Mouse (Mus musculus) hindbrain, embryonic 16.5 days (tissue): ENCODE results near the gene Hnf4a. TPM values are rescaled to one million over a fixed set of nuclear protein-coding genes. Genes with fewer than 3 reads are reported as not detected.
"Not testable (repeated sequence)": the region's sequence is repeated elsewhere in the genome, so short reads cannot be mapped to it uniquely, and the experiment has no call there.

Source experiments
- ATAC-seq: fragments of 200-750 bp; cut with Nextera tagmentation; 2 replicates; pipeline ENCODE4 v1.8.0; 2017; ENCODE audit warnings: moderate TSS enrichment, moderate library complexity
- H3K27ac ChIP-seq: fragments of 300-500 bp; sonication (generic); 2 replicates; pipeline ENCODE4 v1.5.1; 2014; ENCODE audit warnings: low read depth, mild to moderate bottlenecking, control low read depth, low read length, moderate library complexity
- H3K27me3 ChIP-seq: fragments of 300-500 bp; sonication (generic); replicated peaks from 2 replicates; pipeline ENCODE4 v1.6.1; 2014; ENCODE audit warnings: low read length; ENCODE audit not compliant: control insufficient read depth, insufficient read depth
- H3K36me3 ChIP-seq: fragments of 300-500 bp; sonication (generic); 2 replicates; pipeline ENCODE4 v1.6.1; 2014; ENCODE audit warnings: mild to moderate bottlenecking, low read length, moderate library complexity, mixed read lengths; ENCODE audit not compliant: control insufficient read depth, insufficient read depth
- H3K4me1 ChIP-seq: fragments of 300-500 bp; sonication (generic); 2 replicates; pipeline ENCODE4 v1.6.1; 2014; ENCODE audit warnings: low read depth, low read length; ENCODE audit not compliant: control insufficient read depth, insufficient read depth
- H3K4me2 ChIP-seq: fragments of 300-500 bp; sonication (generic); 2 replicates; pipeline ENCODE4 v1.6.1; 2014; ENCODE audit warnings: mild to moderate bottlenecking, low read length, control low read depth, moderate library complexity
- H3K4me3 ChIP-seq: fragments of 300-500 bp; sonication (generic); 2 replicates; pipeline ENCODE4 v1.5.1; 2014; ENCODE audit warnings: mild to moderate bottlenecking, low read length, control low read depth, moderate library complexity
- H3K9ac ChIP-seq: fragments of 300-500 bp; sonication (generic); 2 replicates; pipeline ENCODE4 v1.6.1; 2014; ENCODE audit warnings: low read depth, mild to moderate bottlenecking, control low read depth, low read length, moderate library complexity
- H3K9me3 ChIP-seq: fragments of 300-500 bp; sonication (generic); 2 replicates; pipeline ENCODE4 v1.6.1; 2014; ENCODE audit warnings: mild to moderate bottlenecking, low read length, moderate library complexity; ENCODE audit not compliant: control insufficient read depth
- WGBS: fragments of 180-500 bp; shearing (Covaris S2); extraction: QIAGEN DNeasy Blood & Tissue Kit; methylation state at CpG from one replicate; pipeline ENCODE4 v1.1.7; 2014; 5-methylcytosine and 5-hydroxymethylcytosine counted together
- polyA plus RNA-seq: library from polyadenylated mRNA; unstranded; fragments of >200 nt; fragmentation: Nextera tagmentation; extraction: Ambion mirVana; gene quantifications from 2 replicates; pipeline ENCODE4 v1.2.1, GENCODE M21; 2015

Gene Hnf4a
- polyA plus RNA-seq, 1 experiment from 2014 or later: not detected

DNA sequence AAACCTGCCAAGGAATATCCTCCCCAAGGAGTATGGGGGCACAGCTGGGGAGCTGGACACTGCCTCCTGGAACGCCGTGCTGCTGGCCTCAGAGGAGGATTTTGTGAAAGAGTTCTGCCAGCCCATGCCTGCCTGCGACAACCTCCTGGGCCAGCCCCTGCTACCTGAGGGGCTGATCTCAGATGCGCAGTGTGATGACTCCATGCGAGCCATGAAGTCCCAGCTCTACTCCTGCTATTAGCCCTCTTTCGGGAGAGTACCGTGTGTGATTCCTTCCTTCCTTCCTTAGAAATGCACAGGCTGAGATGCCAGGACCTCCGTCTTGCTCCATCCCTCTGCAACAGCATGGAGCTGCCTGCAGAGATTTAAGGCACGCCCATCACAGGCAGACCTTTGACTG, 108.8 kb downstream of the Hnf4a start:
- WGBS: 90% methylated on average over 9 of the region's 9 CpGs
- no peak for ATAC-seq
- Histone ChIP-seq H3K4me3 (no peak overlapping the region), H3K27ac (no peak overlapping the region), H3K4me1 (no peaks in the 10 kb centered on the region), H3K9ac (no peak overlapping the region), H3K36me3 (peaks cover 30% of the 10 kb centered on the region), H3K27me3 (no peaks in the 10 kb centered on the region), H3K4me2 (no peak overlapping the region), H3K9me3 (no peaks in the 10 kb centered on the region)

GRCm38 (mm10) chr2:163615906-163616651, 109.5 kb downstream of the Hnf4a start:
- Histone ChIP-seq H3K9me3 (no peaks in the 10 kb centered on the region), H3K9ac (no peak overlapping the region), H3K27ac (no peak overlapping the region), H3K27me3 (no peaks in the 10 kb centered on the region), H3K4me1 (no peaks in the 10 kb centered on the region), H3K4me2 (no peak overlapping the region), H3K4me3 (no peak overlapping the region), H3K36me3 (peaks cover 32% of the 10 kb centered on the region)
- 91% methylated on average over 4 of the region's 4 CpGs for WGBS
- ATAC-seq: no peak

GRCm38 (mm10) chr2:163616652-163617227, 110.1 kb downstream of the Hnf4a start:
- Histone ChIP-seq H3K4me1 (no peaks in the 10 kb centered on the region), H3K9me3 (no peaks in the 10 kb centered on the region), H3K27me3 (no peaks in the 10 kb centered on the region), H3K9ac (no peak overlapping the region), H3K4me2 (no peak overlapping the region), H3K27ac (no peak overlapping the region), H3K36me3 (peaks cover 30% of the 10 kb centered on the region), H3K4me3 (no peak overlapping the region)
- 77% methylated on average over 3 of the region's 3 CpGs for WGBS
- no peak for ATAC-seq

DNA sequence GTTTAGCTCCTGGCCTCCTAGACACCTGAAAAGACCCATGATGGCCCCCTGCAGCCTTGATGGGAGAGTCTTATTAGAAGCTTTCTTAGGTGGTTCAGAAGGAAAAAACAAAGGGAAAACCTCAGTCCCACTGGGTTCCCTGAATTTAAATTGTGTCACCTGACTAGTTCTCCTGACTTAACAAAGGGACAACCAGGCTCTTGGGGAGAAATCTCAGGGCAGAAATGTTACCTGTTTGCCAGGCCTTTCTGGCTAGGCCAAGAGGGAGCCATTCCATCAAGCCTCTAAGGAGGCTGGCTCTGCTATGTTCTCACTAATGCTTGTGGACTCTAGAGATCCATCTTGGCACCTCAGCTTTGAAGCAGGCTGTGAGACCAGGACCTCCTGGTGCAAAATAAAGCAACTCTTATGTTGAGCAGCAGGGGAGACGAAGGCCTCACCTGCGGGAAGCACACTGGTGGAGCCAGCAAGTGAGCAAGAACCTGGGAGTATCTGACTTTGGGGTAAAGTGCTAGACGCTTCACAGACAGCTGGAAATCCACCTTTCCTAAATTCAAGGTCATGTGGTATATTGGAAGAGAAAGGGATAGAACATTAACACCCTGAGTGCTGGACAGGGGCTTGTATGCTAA, 110.7 kb downstream of the Hnf4a start:
- Histone ChIP-seq H3K27me3 (no peaks in the 10 kb centered on the region), H3K27ac (no peak overlapping the region), H3K4me1 (no peaks in the 10 kb centered on the region), H3K36me3 (peaks cover 27% of the 10 kb centered on the region), H3K4me2 (no peak overlapping the region), H3K9ac (no peak overlapping the region), H3K9me3 (no peaks in the 10 kb centered on the region), H3K4me3 (no peak overlapping the region)
- no peak for ATAC-seq
- 73% methylated on average over 3 of the region's 3 CpGs for WGBS

DNA sequence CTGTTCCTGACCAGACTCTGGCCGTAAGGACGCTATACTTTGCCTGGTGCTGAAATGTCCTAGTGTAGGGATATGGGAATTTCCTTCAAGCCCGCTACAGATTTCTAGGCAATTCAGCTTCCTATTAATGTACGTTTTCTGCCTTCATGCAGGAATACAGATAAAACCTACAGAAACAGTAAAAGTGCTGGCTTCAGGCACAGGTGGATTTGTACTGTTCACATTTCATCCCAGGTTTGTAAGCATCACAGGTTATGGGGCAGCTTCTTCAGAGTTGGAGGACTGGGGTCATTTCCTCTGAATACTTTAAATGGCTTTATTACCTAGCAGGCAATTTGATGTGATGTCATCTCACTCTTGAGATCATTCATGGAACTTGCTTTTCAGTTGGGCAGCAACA, 111.3 kb downstream of the Hnf4a start:
- H3K4me3 ChIP-seq: no peak overlapping the region
- H3K4me1 ChIP-seq: no peaks in the 10 kb centered on the region
- no peak overlapping the region for H3K9ac ChIP-seq
- 96% methylated on average over 4 of the region's 4 CpGs for WGBS
- no peak overlapping the region for H3K27ac ChIP-seq
- H3K27me3 ChIP-seq: no peaks in the 10 kb centered on the region
- peaks cover 27% of the 10 kb centered on the region for H3K36me3 ChIP-seq
- H3K9me3 ChIP-seq: no peaks in the 10 kb centered on the region
- no peak overlapping the region for H3K4me2 ChIP-seq
- no peak for ATAC-seq

- Histone ChIP-seq H3K36me3 (peaks cover 25% of the 10 kb centered on the region), H3K9me3 (no peaks in the 10 kb centered on the region), H3K27ac (no peak overlapping the region), H3K9ac (no peak overlapping the region), H3K4me1 (no peaks in the 10 kb centered on the region), H3K27me3 (no peaks in the 10 kb centered on the region), H3K4me2 (no peak overlapping the region), H3K4me3 (no peak overlapping the region)
- ATAC-seq: no peak
- 91% methylated on average over 8 of the region's 8 CpGs for WGBS
Measured at GRCm38 (mm10) chr2:163620451-163620850, 113.8 kb downstream of the Hnf4a start.

- not testable (repeated sequence) for H3K27me3 ChIP-seq, H3K27ac ChIP-seq, H3K9me3 ChIP-seq, H3K9ac ChIP-seq, H3K4me1 ChIP-seq, H3K4me3 ChIP-seq, H3K4me2 ChIP-seq, ATAC-seq
- H3K36me3 ChIP-seq: peaks cover 26% of the 10 kb centered on the region
- 93% methylated on average over 3 of the region's 3 CpGs for WGBS
Measured at GRCm38 (mm10) chr2:163621401-163621800, 114.8 kb downstream of the Hnf4a start.

Other genes starting within 250 kb of the Hnf4a start
- gene Jph2, start 108.8 kb upstream of the Hnf4a start, polyA plus RNA-seq: 1.0 TPM in 2 replicates
- gene Oser1, start 82.1 kb upstream of the Hnf4a start, polyA plus RNA-seq: 70.6 and 72.2 TPM in 2 replicates
- gene Gdap1l1, start 68.3 kb upstream of the Hnf4a start, polyA plus RNA-seq: 139 and 147 TPM in 2 replicates
- gene Fitm2, start 34.2 kb upstream of the Hnf4a start, polyA plus RNA-seq: 18.0 and 18.2 TPM in 2 replicates
- gene R3hdml, start 14.5 kb upstream of the Hnf4a start, polyA plus RNA-seq: 0.34 and 1.0 TPM in 2 replicates
- gene Ttpal, start 95.5 kb downstream of the Hnf4a start, polyA plus RNA-seq: 37.6 and 43.2 TPM in 2 replicates
- gene Serinc3, start 138.3 kb downstream of the Hnf4a start, polyA plus RNA-seq: 38.6 and 41.2 TPM in 2 replicates
- 126 and 127 TPM in 2 replicates for gene Pkig, start 151.6 kb downstream of the Hnf4a start, polyA plus RNA-seq
- gene Ada, start 243.4 kb downstream of the Hnf4a start, polyA plus RNA-seq: 3.5 and 4.2 TPM in 2 replicates